Mouse (Mus musculus): ENCODE measurements around the gene Vasp. TPM values are rescaled to one million over a fixed set of nuclear protein-coding genes. Genes with fewer than 3 reads are reported as not detected.

The Vasp gene
- total and polyA plus RNA-seq, 2 experiments from 2014 or later, result 30.0 to 40.6 TPM

DNA sequence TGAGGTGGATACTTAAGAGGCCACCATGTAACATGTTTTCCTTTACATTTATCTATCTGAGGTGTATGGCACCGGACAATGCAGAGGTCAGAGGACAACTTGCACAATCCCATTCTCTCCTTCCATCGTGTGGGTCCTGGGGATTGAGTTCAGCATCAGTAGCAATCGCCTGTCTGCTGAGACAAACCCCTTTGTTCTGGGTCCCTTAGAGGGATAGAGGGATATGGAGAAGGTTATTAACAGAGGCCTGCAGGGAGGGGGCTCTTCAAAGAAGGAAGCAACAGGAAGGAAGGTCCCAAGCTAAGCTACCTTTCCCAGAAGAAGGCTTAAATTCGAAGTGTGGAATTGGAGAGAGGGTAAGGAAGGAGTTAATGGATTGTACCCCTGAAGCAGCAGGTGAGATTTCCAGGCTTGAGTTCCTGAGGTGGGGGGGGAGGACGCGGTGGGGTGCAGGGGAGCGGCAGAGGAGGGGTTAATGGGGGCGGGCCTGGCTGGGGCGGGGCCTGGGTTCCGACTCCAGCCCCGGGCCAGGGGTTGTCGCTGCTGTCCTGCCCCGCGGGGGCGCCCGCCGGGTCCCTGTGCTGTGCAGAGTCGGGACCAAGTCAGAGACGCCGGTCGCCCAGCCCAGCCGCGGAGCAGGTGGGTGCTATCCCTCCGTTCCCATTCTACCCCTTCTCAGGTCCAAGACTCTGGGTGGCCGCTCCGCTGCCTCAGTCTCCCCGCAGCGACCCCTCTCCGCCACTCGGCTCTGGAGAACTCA, 59.4 kb downstream of the Vasp start, which contains the start of gene Gpr4:
Gene Gpr4 (plus strand): TSS at position 543 of the 760 bp plus-strand sequence.
- peak; percentile 22 for DNase-seq
- Histone ChIP-seq H3K4me3 (ENCODE audit: low read depth, low read length) (peak within 1 kb of the TSS; percentile 45), H3K9ac (peak within 1 kb of the TSS; percentile 51), H3K27me3 (ENCODE audit: insufficient read depth, low read length) (no peaks in the 10 kb centered on the region), H3K27ac (ENCODE audit: low read depth, low read length) (no peak within 1 kb of the TSS), H3K4me1 (ENCODE audit: insufficient read depth) (no peaks in the 10 kb centered on the region), H3K36me3 (ENCODE audit: insufficient read depth) (no peaks in the 10 kb centered on the region), H3K9me3 (ENCODE audit: low read length) (no peaks in the 10 kb centered on the region), H3K4me2 (ENCODE audit: low read depth) (peak within 1 kb of the TSS; percentile 77)
- TF ChIP-seq CTCF (IDR thresholded peaks at IDR 0.05; ENCODE audit: low read depth), result no peak; the same call in 1 of the 2 replicates
- WGBS, result 5% methylated on average over 29 of the region's 30 CpGs
- ATAC-seq, result peak; percentile 81

DNA sequence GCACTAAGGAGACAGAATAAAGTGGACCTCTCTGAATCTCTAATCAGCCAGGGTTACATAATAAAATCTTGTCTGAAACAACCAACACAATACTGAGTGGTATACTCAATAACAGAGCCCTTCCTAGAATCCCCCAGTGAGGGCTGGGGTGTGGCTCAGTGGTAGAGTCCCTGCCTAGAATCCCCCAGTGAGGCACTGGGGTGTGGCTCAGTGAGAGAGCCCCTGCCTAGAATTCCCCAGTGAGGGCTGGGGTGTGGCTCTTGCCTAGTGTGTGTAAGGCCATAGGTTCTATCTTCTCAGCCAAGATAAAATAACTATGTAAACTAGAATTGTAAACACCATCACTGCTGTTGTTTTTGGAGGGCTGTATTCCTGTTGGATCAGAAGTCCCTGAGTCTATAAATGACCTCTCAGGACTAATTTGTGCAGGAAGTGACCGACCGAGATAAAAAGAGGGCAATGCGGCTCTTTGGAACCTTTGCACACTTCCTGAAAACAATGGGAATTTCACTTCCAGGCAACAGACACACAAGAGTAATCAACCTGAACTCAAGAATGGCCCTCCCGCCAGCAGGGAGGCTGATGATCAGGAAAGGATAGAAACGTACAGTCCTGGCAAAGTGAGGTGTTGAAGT, 60.5 kb downstream of the Vasp start:
- WGBS, result 67% methylated on average over 5 of the region's 5 CpGs
- no peak overlapping the region for H3K9ac ChIP-seq
- H3K4me2 ChIP-seq (ENCODE audit: low read depth), result no peak overlapping the region
- H3K9me3 ChIP-seq (ENCODE audit: low read length), result no peaks in the 10 kb centered on the region
- H3K36me3 ChIP-seq (ENCODE audit: insufficient read depth), result peaks cover 3% of the 10 kb centered on the region; the same call in 1 of the 2 replicates
- H3K27ac ChIP-seq (ENCODE audit: low read depth, low read length), result no peak overlapping the region
- no peak for DNase-seq
- no peaks in the 10 kb centered on the region for H3K27me3 ChIP-seq (ENCODE audit: insufficient read depth, low read length)
- H3K4me1 ChIP-seq (ENCODE audit: insufficient read depth), result no peaks in the 10 kb centered on the region
- TF ChIP-seq CTCF (IDR thresholded peaks at IDR 0.05; ENCODE audit: low read depth), result no peak
- no peak overlapping the region for H3K4me3 ChIP-seq (ENCODE audit: low read depth, low read length)
- ATAC-seq, result no peak

GRCm38 (mm10) chr7:19210010-19210409, 61.6 kb downstream of the Vasp start:
- H3K4me3 ChIP-seq (ENCODE audit: low read depth, low read length), result no peak overlapping the region
- peak; percentile 58 for TF ChIP-seq CTCF (IDR thresholded peaks at IDR 0.05; ENCODE audit: low read depth)
- H3K27me3 ChIP-seq (ENCODE audit: insufficient read depth, low read length), result no peaks in the 10 kb centered on the region
- DNase-seq (no peak), ATAC-seq (no peak)
- no peak overlapping the region for H3K27ac ChIP-seq (ENCODE audit: low read depth, low read length)
- 93% methylated on average over 5 of the region's 5 CpGs for WGBS
- H3K9me3 ChIP-seq (ENCODE audit: low read length), result no peaks in the 10 kb centered on the region
- H3K4me2 ChIP-seq (ENCODE audit: low read depth), result no peak overlapping the region
- H3K36me3 ChIP-seq (ENCODE audit: insufficient read depth), result peaks cover 15% of the 10 kb centered on the region
- H3K4me1 ChIP-seq (ENCODE audit: insufficient read depth), result no peaks in the 10 kb centered on the region
- H3K9ac ChIP-seq, result no peak overlapping the region

DNA sequence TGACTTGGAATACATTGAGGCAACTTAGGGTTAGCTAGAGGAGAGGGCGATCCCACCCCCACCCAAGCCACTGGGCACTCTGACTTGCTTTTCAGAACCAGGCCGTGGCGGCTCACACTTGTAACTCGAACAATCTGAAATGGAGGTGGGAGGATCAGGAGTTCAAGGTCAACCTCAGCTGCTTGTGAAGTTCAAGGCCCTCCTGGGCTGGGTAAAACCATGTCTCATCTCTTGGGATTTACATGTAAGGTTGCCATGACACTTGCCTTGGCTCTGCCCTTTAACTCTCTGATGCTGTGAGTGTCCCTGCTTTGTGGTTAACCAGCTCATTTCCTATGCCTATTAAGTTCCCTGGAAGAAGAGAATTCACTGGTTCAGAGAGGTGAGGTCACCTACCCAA, 62.1 kb downstream of the Vasp start:
- Histone ChIP-seq H3K4me1 (ENCODE audit: insufficient read depth) (no peaks in the 10 kb centered on the region), H3K9ac (no peak overlapping the region), H3K9me3 (ENCODE audit: low read length) (no peaks in the 10 kb centered on the region), H3K4me2 (ENCODE audit: low read depth) (no peak overlapping the region), H3K4me3 (ENCODE audit: low read depth, low read length) (no peak overlapping the region), H3K27me3 (ENCODE audit: insufficient read depth, low read length) (no peaks in the 10 kb centered on the region), H3K36me3 (ENCODE audit: insufficient read depth) (peaks cover 19% of the 10 kb centered on the region), H3K27ac (ENCODE audit: low read depth, low read length) (no peak overlapping the region)
- ATAC-seq (no peak), DNase-seq (no peak)
- WGBS, result 78% methylated on average over 4 of the region's 4 CpGs
- TF ChIP-seq CTCF (IDR thresholded peaks at IDR 0.05; ENCODE audit: low read depth), result no peak

DNA sequence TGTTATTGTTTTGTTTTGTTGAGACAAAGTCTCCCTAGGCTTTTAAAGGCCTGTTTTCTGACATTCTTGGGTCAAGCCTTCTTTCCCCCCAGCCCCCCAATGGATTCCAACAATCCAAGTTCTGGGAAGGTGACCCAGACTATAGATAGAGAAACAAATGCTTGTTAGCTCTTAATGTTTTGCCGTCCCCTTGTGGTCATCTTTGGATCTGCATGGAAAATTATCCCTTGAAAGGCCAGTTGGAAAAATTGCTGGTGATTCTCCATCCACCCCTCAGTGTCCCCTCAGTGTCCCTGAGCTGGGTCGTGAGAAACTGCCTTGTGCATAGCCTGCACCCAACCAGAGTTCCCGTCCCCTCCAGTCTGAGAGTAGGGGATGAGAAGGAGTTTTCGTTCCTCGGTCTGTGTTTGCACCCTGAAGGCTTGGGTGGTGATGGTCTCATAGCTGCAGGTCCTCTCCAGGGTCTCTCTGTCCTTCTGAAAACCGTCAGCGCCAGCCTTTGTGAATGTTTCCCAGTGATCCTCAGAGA, 62.6 kb downstream of the Vasp start:
- peak; percentile 75 for DNase-seq
- no peak overlapping the region for H3K4me3 ChIP-seq (ENCODE audit: low read depth, low read length)
- no peak overlapping the region for H3K27ac ChIP-seq (ENCODE audit: low read depth, low read length)
- no peak overlapping the region for H3K4me2 ChIP-seq (ENCODE audit: low read depth)
- peaks cover 24% of the 10 kb centered on the region for H3K36me3 ChIP-seq (ENCODE audit: insufficient read depth)
- H3K4me1 ChIP-seq (ENCODE audit: insufficient read depth), result no peaks in the 10 kb centered on the region
- H3K9me3 ChIP-seq (ENCODE audit: low read length), result no peaks in the 10 kb centered on the region
- no peak overlapping the region for H3K9ac ChIP-seq
- TF ChIP-seq CTCF (IDR thresholded peaks at IDR 0.05; ENCODE audit: low read depth), result peak; percentile 89
- no peak for ATAC-seq
- no peaks in the 10 kb centered on the region for H3K27me3 ChIP-seq (ENCODE audit: insufficient read depth, low read length)
- WGBS, result 53% methylated on average over 7 of the region's 7 CpGs

- H3K27me3 ChIP-seq (ENCODE audit: insufficient read depth, low read length), result no peaks in the 10 kb centered on the region
- peaks cover 29% of the 10 kb centered on the region for H3K36me3 ChIP-seq (ENCODE audit: insufficient read depth)
- no peak overlapping the region for H3K9ac ChIP-seq
- H3K4me1 ChIP-seq (ENCODE audit: insufficient read depth), result no peaks in the 10 kb centered on the region
- WGBS, result 83% methylated on average over 13 of the region's 13 CpGs
- DNase-seq, result no peak
- no peak overlapping the region for H3K4me3 ChIP-seq (ENCODE audit: low read depth, low read length)
- no peaks in the 10 kb centered on the region for H3K9me3 ChIP-seq (ENCODE audit: low read length)
- no peak overlapping the region for H3K27ac ChIP-seq (ENCODE audit: low read depth, low read length)
- ATAC-seq, result 0 out of 2 replicates have a peak, but pooled peaks have one; percentile 5
- TF ChIP-seq CTCF (IDR thresholded peaks at IDR 0.05; ENCODE audit: low read depth), result no peak
- no peak overlapping the region for H3K4me2 ChIP-seq (ENCODE audit: low read depth)
These were observed 63.3 kb downstream of the Vasp start for GRCm38 (mm10) chr7:19208201-19208910.

Other genes with a start within 250 kb of the Vasp start
- gene Foxa3, start 248.3 kb downstream of the Vasp start, total RNA-seq (2014; rRNA removed), result not detected in 2 replicates
- gene Foxa3, start 248.3 kb downstream of the Vasp start, polyA plus RNA-seq (2015; fragmentation: Nextera tagmentation; extraction: Ambion mirVana), result not detected in 2 replicates
- 70.3 and 73.8 TPM in 2 replicates for gene Sympk, start 247.4 kb downstream of the Vasp start, total RNA-seq (2014; rRNA removed)
- gene Sympk, start 247.4 kb downstream of the Vasp start, polyA plus RNA-seq (2015; fragmentation: Nextera tagmentation; extraction: Ambion mirVana), result 16.6 and 20.0 TPM in 2 replicates
- gene Rsph6a, start 217.1 kb downstream of the Vasp start, total RNA-seq (2014; rRNA removed), result 0.19 and 0.23 TPM in 2 replicates
- gene Rsph6a, start 217.1 kb downstream of the Vasp start, polyA plus RNA-seq (2015; fragmentation: Nextera tagmentation; extraction: Ambion mirVana), result 0.09 and 0.23 TPM in 2 replicates
- gene Dmwd, start 195.6 kb downstream of the Vasp start, total RNA-seq (2014; rRNA removed), result 96.5 and 122 TPM in 2 replicates
- 43.6 and 43.8 TPM in 2 replicates for gene Dmwd, start 195.6 kb downstream of the Vasp start, polyA plus RNA-seq (2015; fragmentation: Nextera tagmentation; extraction: Ambion mirVana)
- 16.2 and 20.8 TPM in 2 replicates for gene Dmpk, start 188.0 kb downstream of the Vasp start, total RNA-seq (2014; rRNA removed)
- gene Dmpk, start 188.0 kb downstream of the Vasp start, polyA plus RNA-seq (2015; fragmentation: Nextera tagmentation; extraction: Ambion mirVana), result 2.2 and 3.0 TPM in 2 replicates
- 3.0 and 4.1 TPM in 2 replicates for gene Six5, start 177.2 kb downstream of the Vasp start, total RNA-seq (2014; rRNA removed)
- gene Six5, start 177.2 kb downstream of the Vasp start, polyA plus RNA-seq (2015; fragmentation: Nextera tagmentation; extraction: Ambion mirVana), result 0.97 and 1.0 TPM in 2 replicates
- 5.3 and 8.9 TPM in 2 replicates for gene Gm4969, start 153.4 kb downstream of the Vasp start, total RNA-seq (2014; rRNA removed)
- gene Gm4969, start 153.4 kb downstream of the Vasp start, polyA plus RNA-seq (2015; fragmentation: Nextera tagmentation; extraction: Ambion mirVana), result 8.3 and 10.6 TPM in 2 replicates
- gene Fbxo46, start 152.0 kb downstream of the Vasp start, total RNA-seq (2014; rRNA removed), result 19.8 and 22.8 TPM in 2 replicates
- 8.4 and 11.9 TPM in 2 replicates for gene Fbxo46, start 152.0 kb downstream of the Vasp start, polyA plus RNA-seq (2015; fragmentation: Nextera tagmentation; extraction: Ambion mirVana)
- gene Qpctl, start 122.5 kb downstream of the Vasp start, total RNA-seq (2014; rRNA removed), result 12.3 and 14.4 TPM in 2 replicates
- gene Qpctl, start 122.5 kb downstream of the Vasp start, polyA plus RNA-seq (2015; fragmentation: Nextera tagmentation; extraction: Ambion mirVana), result 19.8 and 23.3 TPM in 2 replicates
- 50.0 and 88.1 TPM in 2 replicates for gene Snrpd2, start 122.1 kb downstream of the Vasp start, total RNA-seq (2014; rRNA removed)
- 124 and 172 TPM in 2 replicates for gene Snrpd2, start 122.1 kb downstream of the Vasp start, polyA plus RNA-seq (2015; fragmentation: Nextera tagmentation; extraction: Ambion mirVana)
- 16.9 and 20.2 TPM in 2 replicates for gene Gipr, start 105.7 kb downstream of the Vasp start, total RNA-seq (2014; rRNA removed)
- gene Gipr, start 105.7 kb downstream of the Vasp start, polyA plus RNA-seq (2015; fragmentation: Nextera tagmentation; extraction: Ambion mirVana), result 5.3 and 8.0 TPM in 2 replicates
- gene Eml2, start 95.4 kb downstream of the Vasp start, total RNA-seq (2014; rRNA removed), result 63.6 and 64.8 TPM in 2 replicates
- 7.9 and 9.9 TPM in 2 replicates for gene Eml2, start 95.4 kb downstream of the Vasp start, polyA plus RNA-seq (2015; fragmentation: Nextera tagmentation; extraction: Ambion mirVana)
- 2.2 and 2.5 TPM in 2 replicates for gene Gpr4, start 59.3 kb downstream of the Vasp start, total RNA-seq (2014; rRNA removed)
- 5.9 and 6.0 TPM in 2 replicates for gene Gpr4, start 59.3 kb downstream of the Vasp start, polyA plus RNA-seq (2015; fragmentation: Nextera tagmentation; extraction: Ambion mirVana)
- 32.2 and 34.4 TPM in 2 replicates for gene Opa3, start 43.5 kb downstream of the Vasp start, total RNA-seq (2014; rRNA removed)
- gene Opa3, start 43.5 kb downstream of the Vasp start, polyA plus RNA-seq (2015; fragmentation: Nextera tagmentation; extraction: Ambion mirVana), result 35.1 and 35.8 TPM in 2 replicates
- 2.3 and 3.2 TPM in 2 replicates for gene Ppm1n, start 8.2 kb upstream of the Vasp start, total RNA-seq (2014; rRNA removed)
- 0.69 and 1.1 TPM in 2 replicates for gene Ppm1n, start 8.2 kb upstream of the Vasp start, polyA plus RNA-seq (2015; fragmentation: Nextera tagmentation; extraction: Ambion mirVana)
- gene Rtn2, start 10.8 kb upstream of the Vasp start, total RNA-seq (2014; rRNA removed), result 154 and 163 TPM in 2 replicates
- 126 and 136 TPM in 2 replicates for gene Rtn2, start 10.8 kb upstream of the Vasp start, polyA plus RNA-seq (2015; fragmentation: Nextera tagmentation; extraction: Ambion mirVana)
- 1.6 and 5.1 TPM in 2 replicates for gene Fosb, start 38.2 kb upstream of the Vasp start, total RNA-seq (2014; rRNA removed)
- 0.28 and 0.36 TPM in 2 replicates for gene Fosb, start 38.2 kb upstream of the Vasp start, polyA plus RNA-seq (2015; fragmentation: Nextera tagmentation; extraction: Ambion mirVana)
- gene Ercc1, start 73.0 kb upstream of the Vasp start, total RNA-seq (2014; rRNA removed), result 56.6 and 73.6 TPM in 2 replicates
- 80.5 and 81.0 TPM in 2 replicates for gene Ercc1, start 73.0 kb upstream of the Vasp start, polyA plus RNA-seq (2015; fragmentation: Nextera tagmentation; extraction: Ambion mirVana)
- gene Cd3eap, start 87.7 kb upstream of the Vasp start, total RNA-seq (2014; rRNA removed), result 12.1 and 15.5 TPM in 2 replicates
- gene Cd3eap, start 87.7 kb upstream of the Vasp start, polyA plus RNA-seq (2015; fragmentation: Nextera tagmentation; extraction: Ambion mirVana), result 19.4 and 21.6 TPM in 2 replicates
- gene Ppp1r13l, start 87.9 kb upstream of the Vasp start, total RNA-seq (2014; rRNA removed), result 0.76 and 1.2 TPM in 2 replicates
- 2.0 and 2.1 TPM in 2 replicates for gene Ppp1r13l, start 87.9 kb upstream of the Vasp start, polyA plus RNA-seq (2015; fragmentation: Nextera tagmentation; extraction: Ambion mirVana)
- gene Ercc2, start 110.2 kb upstream of the Vasp start, total RNA-seq (2014; rRNA removed), result 47.7 and 58.2 TPM in 2 replicates
- gene Ercc2, start 110.2 kb upstream of the Vasp start, polyA plus RNA-seq (2015; fragmentation: Nextera tagmentation; extraction: Ambion mirVana), result 17.9 and 21.8 TPM in 2 replicates
- gene Klc3, start 132.3 kb upstream of the Vasp start, total RNA-seq (2014; rRNA removed), result 2.2 and 3.0 TPM in 2 replicates
- 2.1 and 2.9 TPM in 2 replicates for gene Klc3, start 132.3 kb upstream of the Vasp start, polyA plus RNA-seq (2015; fragmentation: Nextera tagmentation; extraction: Ambion mirVana)
- gene Ckm, start 133.0 kb upstream of the Vasp start, total RNA-seq (2014; rRNA removed), result 0.48 and 4.2 TPM in 2 replicates
- gene Ckm, start 133.0 kb upstream of the Vasp start, polyA plus RNA-seq (2015; fragmentation: Nextera tagmentation; extraction: Ambion mirVana), result not detected in 2 replicates
- 46.7 and 47.1 TPM in 2 replicates for gene Mark4, start 187.0 kb upstream of the Vasp start, total RNA-seq (2014; rRNA removed)
- gene Mark4, start 187.0 kb upstream of the Vasp start, polyA plus RNA-seq (2015; fragmentation: Nextera tagmentation; extraction: Ambion mirVana), result 16.1 and 21.0 TPM in 2 replicates
- 0.14 and 0.23 TPM in 2 replicates for gene Exoc3l2, start 191.5 kb upstream of the Vasp start, total RNA-seq (2014; rRNA removed)
- 0.36 and 0.38 TPM in 2 replicates for gene Exoc3l2, start 191.5 kb upstream of the Vasp start, polyA plus RNA-seq (2015; fragmentation: Nextera tagmentation; extraction: Ambion mirVana)
- gene Bloc1s3, start 236.6 kb upstream of the Vasp start, total RNA-seq (2014; rRNA removed), result 17.3 and 17.8 TPM in 2 replicates
- 4.5 and 5.1 TPM in 2 replicates for gene Bloc1s3, start 236.6 kb upstream of the Vasp start, polyA plus RNA-seq (2015; fragmentation: Nextera tagmentation; extraction: Ambion mirVana)
- gene Trappc6a, start 236.6 kb upstream of the Vasp start, total RNA-seq (2014; rRNA removed), result 28.5 and 28.8 TPM in 2 replicates
- 38.7 and 38.8 TPM in 2 replicates for gene Trappc6a, start 236.6 kb upstream of the Vasp start, polyA plus RNA-seq (2015; fragmentation: Nextera tagmentation; extraction: Ambion mirVana)
- 2.0 and 3.4 TPM in 2 replicates for gene Nkpd1, start 246.0 kb upstream of the Vasp start, total RNA-seq (2014; rRNA removed)
- 1.1 and 2.3 TPM in 2 replicates for gene Nkpd1, start 246.0 kb upstream of the Vasp start, polyA plus RNA-seq (2015; fragmentation: Nextera tagmentation; extraction: Ambion mirVana)

All from forebrain, postnatal 0 days (tissue).